Mouse (Mus musculus): ENCODE measurements at regions not wholly inside any gene's neighbourhood (a gene's known extent, or its start where the extent isn't known, plus 50 kb on each side); places are given as distances from the start of the nearest gene placed in this dataset.
"Not testable (repeated sequence)": the region's sequence is repeated elsewhere in the genome, so short reads cannot be mapped to it uniquely, and the experiment has no call there.

DNA sequence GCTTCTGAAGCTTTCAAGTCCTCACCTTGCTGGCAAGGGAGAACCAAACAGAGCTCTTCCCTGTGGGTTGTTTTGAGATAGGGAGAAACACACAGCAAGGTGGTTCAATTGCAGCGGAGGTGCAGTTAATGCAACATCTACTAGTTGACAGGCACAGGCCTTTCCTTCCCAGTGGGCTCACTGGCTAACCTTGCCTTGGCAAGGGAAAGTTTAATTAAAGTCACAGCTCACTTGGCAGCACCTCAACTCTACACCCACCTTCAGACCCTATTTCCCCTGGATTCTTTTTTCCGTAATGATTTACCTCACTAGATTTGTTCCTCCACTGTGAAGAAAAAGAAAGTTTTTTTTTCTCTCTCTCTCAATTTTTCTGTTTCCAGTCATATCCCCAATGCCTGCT is 314.5 kb downstream of the Tlr4 start:
- DNase-seq, result no peak

DNA sequence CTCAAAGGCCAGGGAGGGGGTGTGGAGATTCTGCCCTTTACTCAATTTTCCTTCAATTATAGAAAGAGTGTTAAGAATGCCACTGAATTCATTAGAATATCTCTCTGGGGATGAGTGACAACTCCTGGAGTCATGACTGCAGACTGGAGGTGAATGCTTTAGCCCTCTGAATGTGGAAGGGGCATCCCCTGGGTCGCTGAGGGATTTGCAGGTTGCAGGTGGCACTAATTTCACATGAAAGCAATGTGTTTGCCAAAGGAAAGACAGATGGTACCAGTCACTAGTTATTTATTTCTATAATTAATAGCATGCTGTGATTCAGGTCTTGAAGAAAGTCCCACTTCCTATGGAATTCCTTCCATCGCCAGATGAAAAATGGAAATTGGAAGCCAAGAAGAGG is 321.1 kb downstream of the Tlr4 start:
- DNase-seq, result peak; percentile 30

- peak; percentile 16 for DNase-seq
Observed at GRCm38 (mm10) chr4:67162673-67163072, 335.3 kb downstream of the Tlr4 start.

- no peak for DNase-seq
Observed at GRCm38 (mm10) chr4:67167720-67168119, 340.3 kb downstream of the Tlr4 start.

- DNase-seq, result no peak
Observed at GRCm38 (mm10) chr4:67187725-67188510, 360.5 kb downstream of the Tlr4 start.

GRCm38 (mm10) chr4:67190536-67190935 is 363.2 kb downstream of the Tlr4 start:
- DNase-seq, result no peak

GRCm38 (mm10) chr4:67194425-67194824 is 367.0 kb downstream of the Tlr4 start:
- no peak for DNase-seq

GRCm38 (mm10) chr4:67196907-67197306 is 369.5 kb downstream of the Tlr4 start:
- no peak for DNase-seq

DNA sequence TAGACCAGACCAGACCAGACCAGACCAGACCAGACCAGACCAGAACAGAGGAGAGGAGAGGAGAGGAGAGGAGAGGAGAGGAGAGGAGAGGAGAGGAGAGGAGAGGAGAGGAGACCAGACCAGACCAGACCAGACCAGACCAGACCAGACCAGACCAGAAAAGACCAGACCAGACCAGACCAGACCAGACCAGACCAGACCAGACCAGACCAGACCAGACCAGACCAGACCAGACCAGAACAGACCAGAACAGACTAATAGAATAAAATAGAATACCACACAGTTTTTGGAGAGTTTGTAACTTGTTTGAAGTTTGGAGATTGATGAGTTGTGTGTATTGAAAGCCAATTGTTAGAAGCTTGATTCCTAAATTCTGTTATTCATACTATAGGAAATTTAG is 381.0 kb downstream of the Tlr4 start:
- peak; percentile 18 for DNase-seq

DNA sequence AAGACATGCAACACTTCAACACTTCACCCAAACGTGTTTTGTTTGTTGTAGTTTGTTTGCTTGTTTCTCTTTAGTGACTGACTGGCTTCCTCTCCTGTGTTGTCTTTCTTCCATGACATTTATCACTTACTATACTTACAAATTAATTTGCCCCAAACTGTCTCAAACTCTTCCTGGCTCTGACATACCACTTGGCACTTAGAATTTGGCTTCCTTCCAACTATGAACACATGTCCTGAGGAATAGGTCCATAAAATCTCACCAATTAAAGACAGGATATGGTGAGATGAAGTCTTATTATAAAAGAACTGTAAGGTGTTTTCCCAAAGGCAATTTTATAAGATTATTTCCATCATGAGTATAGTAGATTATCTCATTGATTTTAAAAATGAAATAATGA is 386.0 kb downstream of the Tlr4 start:
- DNase-seq, result no peak

DNA sequence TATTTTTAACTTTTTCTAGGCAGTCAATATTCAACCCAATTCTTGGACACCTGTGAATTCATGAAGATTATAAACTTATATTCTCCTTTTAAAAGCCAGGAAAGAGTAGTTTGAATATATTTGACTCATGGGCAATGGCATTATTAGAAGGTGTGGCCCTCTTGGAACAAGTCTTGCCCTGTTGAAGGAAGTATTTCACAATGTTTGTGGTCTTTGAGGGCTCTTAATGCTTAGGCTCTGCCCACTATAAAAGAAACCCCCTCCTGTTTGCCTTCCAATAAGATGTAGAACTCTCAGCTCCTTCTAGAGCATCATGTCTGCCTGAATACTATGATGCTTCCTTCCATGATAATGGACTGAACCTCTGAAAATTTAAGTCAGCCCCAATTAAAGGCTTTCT is 397.1 kb downstream of the Tlr4 start:
- no peak for DNase-seq

GRCm38 (mm10) chr4:67229214-67229613 is 401.8 kb downstream of the Tlr4 start:
- DNase-seq, result no peak

DNA sequence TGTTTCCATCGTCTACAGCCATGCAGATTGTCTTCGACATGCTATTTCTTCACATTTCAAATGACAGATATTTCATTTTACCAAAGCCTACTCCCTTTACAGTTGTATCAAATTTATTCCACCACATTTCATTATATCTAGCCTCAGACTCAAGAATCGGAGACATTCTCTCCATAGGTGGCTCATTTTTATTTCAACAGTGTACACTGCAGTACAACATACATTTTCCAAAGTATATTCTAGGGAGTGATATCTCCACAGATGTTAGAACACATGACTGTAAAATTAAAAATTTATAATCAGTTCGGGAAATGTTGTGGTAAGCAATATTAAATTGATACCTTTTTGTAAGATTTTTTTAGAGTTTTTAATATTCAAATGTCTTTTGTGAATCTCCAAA is 446.2 kb downstream of the Tlr4 start:
- DNase-seq, result no peak

DNA sequence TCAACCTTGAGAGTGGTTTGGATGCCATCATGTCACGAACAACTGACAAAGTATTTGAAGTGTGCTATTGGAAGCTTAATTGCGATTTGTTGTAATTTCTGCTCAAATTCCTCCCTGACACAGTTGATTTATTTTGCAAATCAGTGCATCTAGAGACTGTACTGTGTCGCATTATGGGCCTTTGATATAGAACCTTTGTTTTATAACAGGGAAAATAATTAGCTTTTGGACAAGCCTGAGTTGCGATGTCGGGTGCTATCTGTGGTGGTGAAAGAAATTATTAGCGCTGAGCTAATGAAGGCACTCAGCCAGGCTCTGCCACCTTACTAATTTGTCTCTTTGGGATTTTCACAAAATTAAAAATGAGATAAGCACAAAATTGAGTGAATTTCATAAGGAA is 473.6 kb downstream of the Tlr4 start:
- no peak for DNase-seq

DNA sequence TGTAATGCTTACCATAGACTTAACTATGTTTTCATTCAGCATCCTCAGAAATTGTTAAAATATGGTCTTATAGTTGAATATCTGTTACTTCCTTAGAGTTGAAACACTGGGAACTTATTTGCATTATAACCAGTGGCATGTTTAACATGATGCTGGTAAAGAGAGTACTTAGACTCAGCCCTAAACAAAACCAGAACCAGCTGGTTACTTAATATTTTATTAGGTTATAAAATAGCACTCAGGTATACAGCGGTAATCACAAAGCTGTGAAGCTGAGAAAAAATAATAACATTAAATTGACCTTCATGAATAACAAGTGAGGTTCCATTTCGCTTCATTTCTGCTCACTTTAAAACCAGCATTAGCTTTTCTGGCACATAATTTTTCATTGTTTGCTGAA is 474.4 kb downstream of the Tlr4 start:
- no peak for DNase-seq

- DNase-seq, result not testable (repeated sequence)
Observed at GRCm38 (mm10) chr4:67320098-67320497, 492.7 kb downstream of the Tlr4 start.

All from cerebellum, adult 9-11 months (tissue).